Mouse (Mus musculus) cortical plate, adult 2 months (tissue): ENCODE data around the gene Plagl2. TPM values are rescaled to one million over a fixed set of nuclear protein-coding genes. Genes with fewer than 3 reads are reported as not detected.

Experiments
- H3K27ac ChIP-seq: fragments of 200-500 bp; 2 replicates; pipeline ENCODE4 v1.5.1; 2012; ENCODE audit warnings: low read length, control low read depth, inconsistent platforms; ENCODE audit not compliant: insufficient read depth
- H3K4me1 ChIP-seq: fragments of 200-500 bp; 2 replicates; pipeline ENCODE4 v1.6.1; 2011; ENCODE audit warnings: low read length; ENCODE audit not compliant: control insufficient read depth, insufficient read depth
- H3K4me3 ChIP-seq: fragments of 200-500 bp; 2 replicates; pipeline ENCODE4 v1.5.1; 2011; ENCODE audit warnings: mild to moderate bottlenecking, low read length, control low read depth; ENCODE audit not compliant: insufficient read depth
- CTCF ChIP-seq: fragments of 200-500 bp; IDR thresholded peaks from 2 replicates; pipeline ENCODE4 v1.5.1; 2011; ENCODE audit warnings: mild to moderate bottlenecking, control low read depth, low read length; ENCODE audit not compliant: insufficient read depth; ENCODE audit errors: extremely low read depth
- POLR2A ChIP-seq: fragments of 200-500 bp; IDR thresholded peaks from 2 replicates; pipeline ENCODE4 v1.6.1; 2011; ENCODE audit warnings: mild to moderate bottlenecking, low read length, control low read depth; ENCODE audit not compliant: insufficient read depth; ENCODE audit errors: extremely low read depth
- polyA plus RNA-seq: library from polyadenylated mRNA; depleted of rRNA; stranded (reverse); fragments of >200 nt; gene quantifications from 2 replicates; pipeline ENCODE4 v1.2.3, GENCODE M21; 2012

Plagl2 gene
- polyA plus RNA-seq, 1 experiment, result 3.7 TPM

DNA sequence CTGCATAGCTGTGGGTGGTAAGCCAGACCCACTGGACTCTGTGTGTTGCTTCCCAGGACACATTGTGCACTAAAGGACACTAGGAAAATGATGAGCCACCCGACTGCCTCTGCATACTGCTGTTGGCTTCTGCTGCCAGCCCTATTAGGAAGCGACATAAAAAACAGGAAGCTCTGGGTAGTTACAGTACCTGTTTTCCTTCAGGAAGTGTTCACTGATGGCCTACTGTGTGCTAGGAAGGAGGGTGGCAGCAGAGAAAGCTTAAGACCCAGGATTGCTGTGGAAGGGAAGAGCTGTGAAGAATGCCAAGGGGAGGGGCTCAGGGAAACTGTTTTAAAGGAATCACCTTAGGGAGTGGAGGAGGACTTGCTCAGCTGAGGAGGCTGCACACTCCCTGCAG, 26.1 kb upstream of the Plagl2 start:
- TF ChIP-seq CTCF (no peak), POLR2A (no peak)
- Histone ChIP-seq H3K27ac (no peak overlapping the region), H3K4me3 (no peak overlapping the region), H3K4me1 (peaks cover 2% of the 10 kb centered on the region)

DNA sequence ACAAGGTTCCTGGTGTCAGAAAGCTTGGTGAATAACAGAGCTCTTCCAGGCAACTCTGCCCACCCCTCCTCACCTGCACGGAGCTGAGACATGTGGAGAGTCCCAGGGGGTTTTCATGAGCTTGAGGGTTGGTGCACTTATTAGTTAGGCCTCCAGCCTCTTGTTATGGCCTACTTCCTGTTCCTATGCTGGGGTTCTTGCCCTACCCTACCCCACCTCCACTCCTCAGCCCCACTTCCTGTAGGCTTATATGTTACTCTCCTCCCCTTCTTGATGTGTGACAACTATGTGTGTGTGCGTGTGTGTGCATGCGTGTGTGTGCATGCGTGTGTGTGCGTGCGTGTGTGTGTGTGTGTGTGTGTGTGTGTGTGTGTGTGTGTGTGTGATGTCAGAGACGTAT, 21.8 kb upstream of the Plagl2 start:
- H3K27ac ChIP-seq, result no peak overlapping the region
- peaks cover 2% of the 10 kb centered on the region for H3K4me1 ChIP-seq
- H3K4me3 ChIP-seq, result no peak overlapping the region
- TF ChIP-seq CTCF (no peak), POLR2A (no peak)

DNA sequence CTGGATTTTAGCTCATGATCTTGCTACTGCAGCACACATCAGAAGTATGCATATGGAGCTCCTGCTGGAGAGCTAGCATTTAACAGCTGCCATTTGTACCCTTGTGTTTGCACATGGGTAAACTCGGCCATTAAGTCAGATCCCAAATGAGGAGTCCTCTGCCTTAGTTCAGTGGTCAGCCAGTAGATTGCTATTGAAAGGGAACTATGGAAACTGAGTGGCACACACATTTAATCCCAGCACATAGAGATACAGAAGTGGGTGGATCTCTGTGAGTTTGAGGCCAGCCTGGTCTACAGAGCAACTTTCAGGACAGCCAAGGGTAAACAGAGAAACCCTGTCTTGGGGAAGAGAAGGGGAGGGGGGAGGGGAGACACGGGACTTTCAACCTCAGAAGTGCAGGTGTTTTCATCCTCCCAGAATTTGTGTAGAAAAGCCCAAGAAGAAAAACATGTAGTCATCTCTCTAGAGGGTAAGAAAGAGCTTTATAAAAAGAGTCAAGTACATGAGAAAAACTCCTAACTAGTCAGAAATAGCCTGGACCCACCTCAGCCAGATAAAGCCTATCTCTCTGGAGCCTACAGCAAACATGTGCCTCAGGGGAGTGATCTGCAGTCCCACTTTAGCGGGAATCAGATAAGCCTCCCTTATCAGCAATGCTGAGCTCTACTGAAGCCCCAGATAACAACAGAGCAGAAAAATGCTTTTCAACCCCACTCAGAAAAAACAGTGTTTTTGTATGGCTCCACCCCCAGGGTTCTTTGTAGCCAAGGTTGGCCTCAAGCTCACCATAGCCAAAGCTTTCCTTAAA, 18.8 kb upstream of the Plagl2 start:
- Histone ChIP-seq H3K4me1 (no peaks in the 10 kb centered on the region), H3K4me3 (no peak overlapping the region), H3K27ac (no peak overlapping the region)
- TF ChIP-seq CTCF (no peak), POLR2A (no peak)

GRCm38 (mm10) chr2:153259030-153259863, 18.0 kb upstream of the Plagl2 start:
- no peaks in the 10 kb centered on the region for H3K4me1 ChIP-seq
- TF ChIP-seq POLR2A, result no peak
- TF ChIP-seq CTCF, result no peak
- no peak overlapping the region for H3K4me3 ChIP-seq
- no peak overlapping the region for H3K27ac ChIP-seq

GRCm38 (mm10) chr2:153256604-153257003, 15.4 kb upstream of the Plagl2 start:
- no peak overlapping the region for H3K4me3 ChIP-seq
- H3K4me1 ChIP-seq, result no peaks in the 10 kb centered on the region
- TF ChIP-seq POLR2A (no peak), CTCF (no peak)
- no peak overlapping the region for H3K27ac ChIP-seq

GRCm38 (mm10) chr2:153249751-153250150, 8.5 kb upstream of the Plagl2 start:
- TF ChIP-seq CTCF (no peak), POLR2A (no peak)
- H3K4me1 ChIP-seq, result no peaks in the 10 kb centered on the region
- no peak overlapping the region for H3K4me3 ChIP-seq
- H3K27ac ChIP-seq, result no peak overlapping the region

GRCm38 (mm10) chr2:153242156-153242555, 930 bp upstream of the Plagl2 start:
- Histone ChIP-seq H3K4me3 (peak overlapping the region; percentile 96; the same call in 1 of the 2 replicates), H3K4me1 (peaks cover 9% of the 10 kb centered on the region), H3K27ac (no peak overlapping the region)
- TF ChIP-seq POLR2A, result no peak
- no peak for TF ChIP-seq CTCF

DNA sequence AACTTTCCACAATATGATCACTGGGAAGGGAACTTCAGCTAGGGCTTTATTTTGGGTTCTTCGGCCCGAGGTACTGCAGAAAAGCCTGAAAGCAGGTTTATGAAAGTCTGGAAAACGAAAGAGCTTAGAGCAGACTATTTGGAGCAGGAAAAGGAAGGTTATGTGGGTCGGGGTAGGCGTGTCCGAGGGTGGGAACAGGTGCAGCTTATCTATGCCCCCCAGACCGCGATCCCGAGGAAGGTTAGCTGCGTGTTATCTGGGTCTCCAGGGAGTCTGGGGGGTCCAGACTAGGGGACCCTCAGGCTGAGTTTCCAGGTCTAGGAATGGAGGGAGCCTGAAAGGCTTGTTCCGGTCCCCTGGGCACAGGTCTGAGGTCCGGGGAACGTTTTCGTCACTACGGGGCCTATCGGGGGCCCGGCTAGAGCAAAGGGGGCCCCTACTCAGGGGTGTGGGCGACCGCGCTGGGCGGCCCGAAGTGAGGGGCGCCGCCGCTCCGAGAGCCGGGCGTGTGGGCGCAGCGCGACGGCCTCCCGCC, 458 bp downstream of the Plagl2 start:
- TF ChIP-seq POLR2A (no peak), CTCF (no peak)
- Histone ChIP-seq H3K4me3 (peak overlapping the region; percentile 96), H3K27ac (peak overlapping the region; percentile 60), H3K4me1 (peaks cover 9% of the 10 kb centered on the region)

GRCm38 (mm10) chr2:153239860-153240480, 1.3 kb downstream of the Plagl2 start:
- Histone ChIP-seq H3K4me3 (peak overlapping the region; percentile 96), H3K27ac (no peak overlapping the region), H3K4me1 (peaks cover 9% of the 10 kb centered on the region)
- TF ChIP-seq CTCF, result no peak
- TF ChIP-seq POLR2A, result no peak
